Mouse (Mus musculus) megakaryocyte, embryonic 14.5 days (primary cell): Measurements from ENCODE around the gene Dpp7.

Experiments used
- FLI1 ChIP-seq: IDR thresholded peaks from 2 replicates; pipeline ENCODE4 v1.6.1; 2012; ENCODE audit warnings: low read length, inconsistent platforms, mixed read lengths
- GATA1 ChIP-seq: IDR thresholded peaks from 3 replicates; pipeline ENCODE4 v1.6.1; 2012; ENCODE audit warnings: mixed read lengths, low read length, inconsistent platforms, borderline replicate concordance

- TF ChIP-seq GATA1, result no peak
- TF ChIP-seq FLI1, result no peak
These were observed 9.1 kb upstream of the Dpp7 start, which contains the start of gene Uap1l1 for GRCm38 (mm10) chr2:25365091-25365761.
